Mouse (Mus musculus) heart, embryonic 16.5 days (tissue): ENCODE results near the gene Sec23a. TPM values are rescaled to one million over a fixed set of nuclear protein-coding genes. Genes with fewer than 3 reads are reported as not detected.

ENCODE experiments used
- ATAC-seq: fragments of 200-750 bp; cut with Nextera tagmentation; replicated peaks from 2 replicates; pipeline ENCODE4 v1.8.0; 2017; ENCODE audit warnings: moderate number of reproducible peaks; ENCODE audit not compliant: insufficient read depth, low FRiP score; ENCODE audit errors: extremely low read depth
- H3K27ac ChIP-seq: fragments of 300-500 bp; sonication (generic); 2 replicates; pipeline ENCODE4 v1.5.1; 2014; ENCODE audit warnings: mild to moderate bottlenecking, low read length, control low read depth, moderate library complexity
- H3K27me3 ChIP-seq: fragments of 300-500 bp; sonication (generic); 2 replicates; pipeline ENCODE4 v1.6.1; 2014; ENCODE audit warnings: low read length, mixed read lengths; ENCODE audit not compliant: control insufficient read depth, insufficient read depth
- H3K36me3 ChIP-seq: fragments of 300-500 bp; sonication (generic); 2 replicates; pipeline ENCODE4 v1.6.1; 2014; ENCODE audit not compliant: control insufficient read depth, insufficient read depth
- H3K4me1 ChIP-seq: fragments of 300-500 bp; sonication (generic); 2 replicates; pipeline ENCODE4 v1.6.1; 2014; ENCODE audit warnings: low read length, mixed read lengths; ENCODE audit not compliant: control insufficient read depth, insufficient read depth
- H3K4me2 ChIP-seq: fragments of 300-500 bp; sonication (generic); 2 replicates; pipeline ENCODE4 v1.6.1; 2014; ENCODE audit warnings: low read depth, mild to moderate bottlenecking, control low read depth, low read length
- H3K4me3 ChIP-seq: fragments of 300-500 bp; sonication (generic); 2 replicates; pipeline ENCODE4 v1.5.1; 2014; ENCODE audit warnings: mild to moderate bottlenecking, control low read depth, low read length
- H3K9ac ChIP-seq: fragments of 300-500 bp; sonication (generic); 2 replicates; pipeline ENCODE4 v1.6.1; 2014; ENCODE audit warnings: low read length, control low read depth
- H3K9me3 ChIP-seq: fragments of 300-500 bp; sonication (generic); replicated peaks from 2 replicates; pipeline ENCODE4 v1.6.1; 2016; ENCODE audit warnings: low read length; ENCODE audit not compliant: control insufficient read depth
- WGBS: fragments of 180-500 bp; shearing (Covaris S2); extraction: QIAGEN DNeasy Blood & Tissue Kit; methylation state at CpG from one replicate; pipeline ENCODE4 v1.1.7; 2014; 5-methylcytosine and 5-hydroxymethylcytosine counted together
- polyA plus RNA-seq: library from polyadenylated mRNA; unstranded; fragments of >200 nt; fragmentation: Nextera tagmentation; extraction: Ambion mirVana; gene quantifications from 2 replicates; pipeline ENCODE4 v1.2.1, GENCODE M21; 2015

Gene Sec23a
- polyA plus RNA-seq, 1 experiment from 2014 or later: 63.7 TPM

DNA sequence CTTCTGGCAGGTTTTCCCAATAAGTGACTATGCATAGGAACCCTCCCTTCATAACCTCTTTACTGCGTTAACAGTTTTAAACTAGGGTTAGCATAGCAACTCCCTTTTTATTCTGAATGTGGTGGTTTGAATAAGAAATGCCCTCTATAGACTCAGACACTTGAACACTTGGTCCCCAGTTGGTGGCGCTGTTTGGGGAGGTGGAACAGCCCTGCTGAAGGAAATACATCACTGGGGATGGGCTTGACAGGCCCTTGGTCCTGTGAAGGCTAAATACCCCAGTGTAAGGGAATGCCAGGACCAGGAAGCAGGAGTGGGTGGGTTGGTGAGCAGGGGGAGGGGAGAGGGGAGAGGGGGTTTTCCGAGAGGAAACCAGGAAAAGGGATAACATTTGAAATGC is 92.3 kb downstream of the Sec23a start:
- H3K4me1 ChIP-seq: no peaks in the 10 kb centered on the region
- H3K27me3 ChIP-seq: no peaks in the 10 kb centered on the region
- WGBS: 65% methylated on average over 3 of the region's 3 CpGs
- no peak overlapping the region for H3K27ac ChIP-seq
- H3K4me3 ChIP-seq: no peak overlapping the region
- no peak for ATAC-seq
- H3K4me2 ChIP-seq: no peak overlapping the region
- H3K9ac ChIP-seq: no peak overlapping the region
- H3K36me3 ChIP-seq: no peaks in the 10 kb centered on the region
- no peaks in the 10 kb centered on the region for H3K9me3 ChIP-seq

DNA sequence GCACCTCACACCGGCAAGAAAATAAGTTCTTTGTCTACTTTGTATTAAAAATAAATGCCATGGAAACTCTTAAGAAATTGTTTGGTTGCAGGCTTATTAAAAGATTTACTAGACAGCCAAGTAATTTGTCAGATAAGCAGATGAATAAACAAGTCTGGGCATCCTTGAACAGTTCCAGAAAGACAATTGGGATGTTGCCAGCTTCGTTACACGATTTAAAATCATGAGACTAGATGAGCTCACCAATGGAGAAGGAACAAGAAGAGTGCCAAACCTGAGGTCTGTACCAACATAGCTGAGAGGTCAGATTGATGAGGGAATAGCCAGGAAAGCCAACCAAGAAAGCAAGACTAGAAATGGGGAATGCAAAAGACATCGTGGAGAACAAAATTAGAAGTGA is 102.0 kb downstream of the Sec23a start:
- H3K9ac ChIP-seq: no peak overlapping the region
- no peak overlapping the region for H3K4me3 ChIP-seq
- H3K4me2 ChIP-seq: no peak overlapping the region
- H3K9me3 ChIP-seq: no peaks in the 10 kb centered on the region
- no peak overlapping the region for H3K27ac ChIP-seq
- H3K27me3 ChIP-seq: no peaks in the 10 kb centered on the region
- H3K36me3 ChIP-seq: no peaks in the 10 kb centered on the region
- ATAC-seq: no peak
- H3K4me1 ChIP-seq: no peaks in the 10 kb centered on the region
- WGBS: 73% methylated on average over 4 of the region's 4 CpGs

Other genes starting within 250 kb of the Sec23a start
- 21.5 and 21.9 TPM in 2 replicates for gene Gemin2, start 1.4 kb upstream of the Sec23a start, polyA plus RNA-seq
- 88.5 and 110 TPM in 2 replicates for gene Trappc6b, start 49.5 kb upstream of the Sec23a start, polyA plus RNA-seq
- gene Pnn, start 54.9 kb upstream of the Sec23a start, polyA plus RNA-seq: 61.6 and 76.5 TPM in 2 replicates
- gene Mia2, start 83.8 kb upstream of the Sec23a start, polyA plus RNA-seq: 43.0 and 63.6 TPM in 2 replicates
- 4.1 and 4.7 TPM in 2 replicates for gene Fbxo33, start 207.7 kb upstream of the Sec23a start, polyA plus RNA-seq